Mouse (Mus musculus): Measurements from ENCODE around the gene Depdc1b.
A peak's percentile ranks its signal among the peaks of the same experiment; 100 is the strongest.

Depdc1b gene

GRCm38 (mm10) chr13:108357362-108357761, 41.2 kb downstream of the Depdc1b start:
- no peak for DNase-seq

GRCm38 (mm10) chr13:108358228-108358627, 42.1 kb downstream of the Depdc1b start:
- DNase-seq = no peak

- peak; percentile 35 to 41 for DNase-seq
These were observed 51.4 kb downstream of the Depdc1b start for GRCm38 (mm10) chr13:108367496-108367895.

- no peak for DNase-seq
These were observed 54.3 kb downstream of the Depdc1b start for GRCm38 (mm10) chr13:108370241-108370941.

DNA sequence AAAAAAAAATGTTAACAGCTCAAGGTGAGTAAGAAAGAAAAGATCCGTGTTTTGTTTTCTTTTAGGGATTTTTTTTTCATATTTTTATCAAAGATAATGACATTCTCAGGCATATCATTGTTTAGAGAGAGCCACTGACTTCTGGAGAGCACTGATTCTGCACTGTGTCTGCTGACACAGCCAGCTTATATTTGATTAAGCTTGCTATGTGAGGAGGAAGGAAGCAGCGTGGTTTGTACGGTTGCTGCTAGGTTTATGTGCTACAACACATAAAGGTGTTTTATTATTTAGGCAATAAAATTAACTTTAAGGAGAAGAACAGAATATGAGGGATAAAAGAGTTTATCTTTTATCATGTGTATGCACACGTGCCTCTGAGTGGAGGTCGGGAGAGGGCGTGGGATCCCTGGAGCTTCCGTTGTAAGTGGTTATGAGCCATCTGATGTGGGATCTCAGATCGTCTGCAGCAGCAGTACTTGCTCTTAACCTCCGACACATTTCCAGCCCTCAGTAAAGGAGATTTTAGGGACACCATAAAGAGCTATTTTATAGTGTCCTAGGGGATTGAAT, 55.3 kb downstream of the Depdc1b start:
- DNase-seq = no peak

DNA sequence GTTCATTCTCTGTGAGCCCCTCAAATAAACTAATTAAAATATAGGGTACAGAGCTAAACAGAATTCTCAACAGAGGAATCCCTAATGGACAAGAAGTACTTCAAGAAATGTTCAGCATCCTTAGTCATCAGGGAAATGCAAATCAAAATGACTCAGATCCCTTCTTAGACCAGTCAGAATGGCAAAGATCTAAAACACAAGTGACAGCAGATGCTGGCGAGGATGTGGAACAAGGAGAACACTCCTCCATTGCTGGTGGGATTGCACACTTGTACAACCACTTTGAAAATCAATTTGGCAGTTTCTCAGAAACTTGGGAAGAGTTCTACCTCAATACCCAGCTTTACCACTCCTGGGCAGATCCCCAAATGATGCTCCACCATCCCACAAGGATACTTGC, 57.1 kb downstream of the Depdc1b start:
- DNase-seq = no peak

- no peak for DNase-seq
These were observed 60.5 kb downstream of the Depdc1b start for GRCm38 (mm10) chr13:108376637-108377036.

GRCm38 (mm10) chr13:108381161-108381560, 65.0 kb downstream of the Depdc1b start:
- no peak for DNase-seq

DNA sequence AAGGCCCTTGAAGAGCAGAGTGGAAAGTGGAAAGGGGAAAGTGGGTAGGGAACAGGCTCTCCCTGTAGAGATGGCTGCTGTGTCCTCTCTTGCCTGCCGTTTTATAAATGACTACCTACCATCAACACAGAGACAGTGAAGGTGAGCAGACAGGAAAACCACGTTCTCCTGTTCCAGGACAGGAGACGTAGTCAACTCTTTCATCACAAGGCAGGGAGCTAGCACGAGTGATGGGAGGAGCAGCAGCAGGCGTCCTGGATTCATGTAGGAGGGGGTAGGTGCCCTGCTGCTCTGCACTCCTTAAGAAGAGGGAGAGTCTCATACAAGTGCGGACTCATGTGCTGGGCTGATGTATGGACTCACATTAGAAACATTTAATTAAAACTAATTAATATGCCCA, 66.9 kb downstream of the Depdc1b start:
- no peak for DNase-seq

GRCm38 (mm10) chr13:108386058-108386457, 69.9 kb downstream of the Depdc1b start:
- no peak for DNase-seq

- DNase-seq = peak; percentile 20 to 50
These were observed 74.4 kb downstream of the Depdc1b start for GRCm38 (mm10) chr13:108390565-108390964.

DNA sequence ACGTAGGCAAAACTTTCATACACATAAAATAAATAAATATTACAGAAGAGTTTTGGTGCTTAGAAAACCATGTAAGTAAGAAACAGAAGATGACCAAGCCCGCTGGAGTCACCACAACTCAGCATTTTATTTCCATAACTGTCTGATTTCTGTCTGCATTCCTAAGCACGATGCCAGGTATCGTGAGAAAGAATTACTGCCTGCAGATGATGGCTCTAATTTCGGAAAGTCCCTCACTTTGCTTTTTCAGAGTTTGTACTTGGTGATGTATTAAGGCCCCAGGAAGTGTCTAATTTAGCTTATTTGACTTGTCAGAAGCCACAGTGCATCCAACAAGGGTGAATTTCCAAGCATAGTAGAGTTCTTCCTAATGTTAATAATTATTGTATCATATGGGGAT, 87.1 kb downstream of the Depdc1b start:
- no peak for DNase-seq

DNA sequence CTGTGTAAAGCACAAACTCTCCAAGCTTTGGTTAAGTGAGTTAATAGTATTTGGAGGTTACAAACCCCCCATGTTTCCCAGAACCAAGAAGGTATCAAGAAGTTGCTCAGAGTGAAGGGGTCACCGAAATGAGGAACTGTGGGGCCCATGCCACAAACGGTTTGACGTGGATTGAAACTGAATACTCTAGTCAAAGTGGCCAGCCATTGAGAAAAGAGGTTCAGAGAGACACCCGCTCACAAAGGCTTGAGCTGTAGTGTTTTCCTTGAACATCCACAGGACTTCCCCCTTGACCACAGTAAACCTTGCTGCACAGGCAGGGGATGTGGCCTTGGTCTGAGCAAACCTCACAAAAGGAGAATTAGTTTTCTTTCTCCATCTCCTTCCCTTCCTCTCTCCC, 88.2 kb downstream of the Depdc1b start:
- DNase-seq = no peak

GRCm38 (mm10) chr13:108415464-108415863, 99.3 kb downstream of the Depdc1b start:
- DNase-seq = no peak

DNA sequence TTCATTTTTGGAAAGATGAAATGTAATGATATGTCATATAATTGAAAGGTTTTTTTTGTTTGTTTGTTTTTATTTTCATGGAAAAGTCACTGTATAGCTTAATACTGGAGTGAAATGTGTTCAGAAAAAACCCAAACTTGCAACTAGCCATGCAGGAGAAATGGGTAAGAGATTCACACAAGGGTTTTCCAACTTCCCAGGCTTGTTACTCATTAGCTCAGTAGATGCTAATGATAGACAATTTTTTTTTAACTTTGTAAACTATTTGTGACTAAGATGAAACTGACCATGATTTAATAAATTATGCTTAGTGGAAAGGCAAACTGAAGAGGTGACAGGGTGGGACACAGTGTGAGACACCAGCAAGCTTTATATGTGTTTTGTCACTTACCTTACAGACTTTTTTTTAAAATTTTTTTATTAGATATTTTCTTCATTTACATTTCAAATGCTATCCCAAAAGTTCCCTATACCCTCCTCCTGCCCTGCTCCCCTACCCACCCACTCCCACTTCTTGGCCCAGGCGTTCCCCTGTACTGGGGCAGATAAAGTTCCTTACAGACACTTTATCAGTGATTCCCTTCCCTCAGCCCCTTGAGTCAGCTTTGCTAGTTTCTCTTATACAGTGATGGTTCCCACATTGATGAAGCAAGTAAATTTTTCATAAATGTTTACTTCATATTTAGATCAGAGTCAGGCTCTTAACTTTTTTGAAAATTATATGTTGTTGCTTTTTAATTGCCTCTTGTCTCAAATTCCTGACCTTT, 102.8 kb downstream of the Depdc1b start:
- DNase-seq = peak in 1 of 2 experiments; percentile 13

DNA sequence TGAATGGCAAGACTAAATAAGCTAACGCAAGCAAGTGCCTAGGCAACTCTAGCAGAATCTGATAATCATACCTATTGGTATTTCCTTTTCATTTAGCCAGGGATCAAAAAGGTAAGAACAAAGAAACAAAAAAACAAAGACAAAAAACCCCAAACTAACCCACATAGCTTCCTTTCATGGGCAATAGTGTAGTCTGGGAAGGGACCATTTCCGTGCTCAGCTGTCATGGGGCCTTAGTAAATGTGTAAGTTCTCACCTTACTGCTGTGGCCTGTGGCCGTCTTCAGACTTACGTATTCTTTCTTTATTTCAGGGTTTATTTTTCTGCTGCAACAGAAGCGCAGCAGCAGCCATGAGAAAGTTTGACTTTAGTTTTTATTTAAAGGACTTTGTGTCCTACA, 110.2 kb downstream of the Depdc1b start:
- no peak for DNase-seq

- DNase-seq = no peak
These were observed 112.7 kb downstream of the Depdc1b start for GRCm38 (mm10) chr13:108428809-108429208.

DNA sequence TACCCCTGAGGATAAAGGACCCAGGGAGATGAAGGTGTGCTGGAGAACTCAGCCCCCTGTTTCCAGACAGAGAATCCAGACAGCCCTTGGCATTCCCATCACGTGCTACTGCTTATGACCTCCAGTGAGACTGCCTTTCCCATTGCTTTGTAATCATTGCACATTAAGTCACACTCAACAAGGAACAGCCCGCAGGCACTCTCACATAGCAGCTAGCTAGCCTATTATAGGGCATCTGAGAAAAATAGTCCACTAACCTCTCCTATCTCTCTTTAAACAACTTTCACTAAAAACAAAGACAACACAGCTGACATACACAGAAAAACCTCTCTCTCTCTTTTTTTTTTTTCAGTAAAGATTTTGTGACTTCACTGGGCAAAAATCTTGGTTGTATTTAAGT, 113.5 kb downstream of the Depdc1b start:
- DNase-seq = peak in 1 of 2 experiments; percentile 14

GRCm38 (mm10) chr13:108431776-108432175, 115.6 kb downstream of the Depdc1b start:
- no peak for DNase-seq

GRCm38 (mm10) chr13:108435687-108436086, 119.6 kb downstream of the Depdc1b start:
- no peak for DNase-seq

- DNase-seq = no peak
These were observed 121.3 kb downstream of the Depdc1b start for GRCm38 (mm10) chr13:108437424-108437823.

- DNase-seq = no peak
These were observed 122.9 kb downstream of the Depdc1b start for GRCm38 (mm10) chr13:108439012-108439411.

DNA sequence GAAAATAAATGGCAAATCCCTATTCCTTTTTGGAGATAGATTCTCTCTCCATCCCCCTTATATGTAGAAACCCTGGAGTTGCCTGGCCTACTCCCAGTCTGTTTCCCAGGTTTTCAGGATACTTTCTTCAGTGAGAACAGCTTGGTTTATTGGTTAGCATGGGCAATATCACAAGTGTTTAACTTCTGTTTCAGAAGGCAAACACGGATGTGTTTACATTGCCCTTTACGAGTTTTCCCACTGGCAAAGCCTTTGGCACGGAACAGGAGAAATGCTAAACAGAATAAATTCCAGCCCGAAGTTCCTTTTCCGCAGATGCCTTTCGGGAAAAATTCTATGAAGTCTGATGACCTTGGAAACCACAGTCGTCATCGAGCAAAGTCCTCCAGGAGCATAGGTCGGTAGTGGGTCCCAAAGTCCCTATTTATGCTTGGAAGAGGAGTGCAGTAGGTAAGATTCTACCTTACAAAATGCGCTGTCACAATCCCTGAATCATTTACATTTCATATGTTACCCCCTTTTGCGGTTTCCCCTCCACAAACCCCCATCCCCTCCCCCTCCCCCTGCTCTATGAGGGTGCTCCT, 132.3 kb downstream of the Depdc1b start:
- DNase-seq = peak; percentile 37

Measured in kidney, adult 8-10 months (tissue).